In genomic region chr3:108856386-108857123, GRCm38 (mm10) we compare ENCODE assay signal across 8 mouse cellular contexts. TPM values are rescaled to one million over a fixed set of nuclear protein-coding genes. Genes with fewer than 3 reads are reported as not detected.
DNase-seq lines count a peak whose midpoint lies in the region; ATAC-seq and TF ChIP-seq lines count a peak whose summit lies in the region.

No protein-coding gene starts in this region.

- no peak overlapping the region; the same call in 1 of the 2 replicates for H3K9ac ChIP-seq in embryonic facial prominence, embryonic 15.5 days
- H3K9ac ChIP-seq in liver, postnatal 0 days (replicated peaks) = no peak overlapping the region

- no peak; the same call in 1 of the 2 replicates for TF ChIP-seq EP300 in liver, postnatal 0 days (IDR thresholded peaks at IDR 0.05; ENCODE audit: low read depth)

- H3K27me3 ChIP-seq in embryonic facial prominence, embryonic 15.5 days = no peaks in the 10 kb centered on the region
- H3K27me3 ChIP-seq in liver, postnatal 0 days (ENCODE audit: insufficient read depth, low read length) = no peaks in the 10 kb centered on the region

- peak; percentile 13 for DNase-seq in left cerebral cortex, postnatal 4 days
- no peak for DNase-seq in left cerebral cortex, adult 8-10 months (ENCODE audit: low spot score in 2 of 2)
- peak; percentile 57 for DNase-seq in WW6 (ENCODE audit: low read depth, low spot score)
- DNase-seq in liver, postnatal 0 days = peak; percentile 32
- DNase-seq in thymus, postnatal 14 days = peak; percentile 69
- no peak for DNase-seq in urinary bladder, adult 18-20 months (ENCODE audit: low spot score in 2 of 2)
- no peak for DNase-seq in layer of hippocampus, postnatal 10 days (ENCODE audit: low spot score in 2 of 2)

- no peak for ATAC-seq in embryonic facial prominence, embryonic 15.5 days (ENCODE audit: insufficient number of reproducible peaks, low FRiP score, low TSS enrichment, low read depth)
- ATAC-seq in liver, postnatal 0 days = no peak

- no peak overlapping the region for H3K4me2 ChIP-seq in embryonic facial prominence, embryonic 15.5 days (replicated peaks)
- H3K4me2 ChIP-seq in liver, postnatal 0 days (ENCODE audit: low read depth, low read length) = no peak overlapping the region

- intact Hi-C loops in left cerebral cortex, postnatal 4 days (cut with DNase I) = no loop called here

- 41% methylated on average over 8 of the region's 8 CpGs for WGBS in embryonic facial prominence, embryonic 15.5 days
- WGBS in liver, postnatal 0 days (ENCODE audit: insufficient replicate concordance) = 67% methylated on average over 8 of the region's 8 CpGs

- H3K4me3 ChIP-seq in embryonic facial prominence, embryonic 15.5 days (replicated peaks) = no peak overlapping the region
- no peak overlapping the region for H3K4me3 ChIP-seq in liver, postnatal 0 days (ENCODE audit: low read depth, low read length)

- no peaks in the 10 kb centered on the region for H3K36me3 ChIP-seq in embryonic facial prominence, embryonic 15.5 days
- H3K36me3 ChIP-seq in liver, postnatal 0 days (replicated peaks; ENCODE audit: insufficient read depth, low read length) = no peaks in the 10 kb centered on the region

- peak; percentile 60 for TF ChIP-seq CTCF in liver, postnatal 0 days (IDR thresholded peaks at IDR 0.05; ENCODE audit: low read depth)

- no peaks in the 10 kb centered on the region for H3K9me3 ChIP-seq in embryonic facial prominence, embryonic 15.5 days (replicated peaks)
- H3K9me3 ChIP-seq in liver, postnatal 0 days (ENCODE audit: low read length) = no peaks in the 10 kb centered on the region

- peak overlapping the region; percentile 76 for H3K27ac ChIP-seq in embryonic facial prominence, embryonic 15.5 days (replicated peaks)
- H3K27ac ChIP-seq in liver, postnatal 0 days (ENCODE audit: low read depth) = no peak overlapping the region

- H3K4me1 ChIP-seq in embryonic facial prominence, embryonic 15.5 days = peaks cover 49% of the 10 kb centered on the region
- H3K4me1 ChIP-seq in liver, postnatal 0 days (ENCODE audit: insufficient read depth) = no peaks in the 10 kb centered on the region

RNA-seq across cellular contexts. Expression of gene Stxbp3, which starts 16.2 kb away (rescaled TPM):
- 10 to 100 TPM; 10.6 to 12.2 TPM for total RNA-seq in left cerebral cortex, postnatal 4 days (2021)
- 10 to 100 TPM; 25.3 to 32.4 (median 28.7) TPM for total RNA-seq in left cerebral cortex, adult 8-10 months (2022)
- polyA plus RNA-seq in embryonic facial prominence, embryonic 15.5 days (2015; fragmentation: Nextera tagmentation; extraction: Ambion mirVana) = 42.1 and 44.0 TPM in 2 replicates
- 18.1 and 19.3 TPM in 2 replicates for polyA plus RNA-seq in liver, postnatal 0 days (2015; fragmentation: Nextera tagmentation; extraction: Ambion mirVana)
- total RNA-seq in layer of hippocampus, postnatal 10 days (2021) = 10 to 100 TPM; 17.9 to 22.6 TPM

RNA-seq across cellular contexts. Expression of gene Fndc7, which starts 33.3 kb away (rescaled TPM):
- total RNA-seq in left cerebral cortex, postnatal 4 days (2021) = under 1 TPM in 1 of 2 experiments, not detected in 1; 0.14 TPM
- under 1 TPM; 0.11 to 0.35 (median 0.14) TPM for total RNA-seq in left cerebral cortex, adult 8-10 months (2022)
- 0.70 and 0.94 TPM in 2 replicates for polyA plus RNA-seq in embryonic facial prominence, embryonic 15.5 days (2015; fragmentation: Nextera tagmentation; extraction: Ambion mirVana)
- 0.06 and 0.09 TPM in 2 replicates for polyA plus RNA-seq in liver, postnatal 0 days (2015; fragmentation: Nextera tagmentation; extraction: Ambion mirVana)
- total RNA-seq in layer of hippocampus, postnatal 10 days (2021) = under 1 TPM in 1 of 2 experiments, not detected in 1; 0.07 TPM

RNA-seq across cellular contexts. Expression of gene Prpf38b, which starts 55.0 kb away (rescaled TPM):
- total RNA-seq in left cerebral cortex, postnatal 4 days (2021) = 10 to 100 TPM; 49.4 to 57.6 TPM
- 10 to 100 TPM; 34.9 to 45.6 (median 40.1) TPM for total RNA-seq in left cerebral cortex, adult 8-10 months (2022)
- polyA plus RNA-seq in embryonic facial prominence, embryonic 15.5 days (2015; fragmentation: Nextera tagmentation; extraction: Ambion mirVana) = 78.5 and 85.1 TPM in 2 replicates
- 21.5 and 23.9 TPM in 2 replicates for polyA plus RNA-seq in liver, postnatal 0 days (2015; fragmentation: Nextera tagmentation; extraction: Ambion mirVana)
- 10 to 100 TPM; 49.6 to 58.4 TPM for total RNA-seq in layer of hippocampus, postnatal 10 days (2021)

Comparison
In these comparisons a context has a peak if more than half of its experiments do, and no peak if none do; other contexts are left out.
1. DNase-seq: peak in left cerebral cortex, postnatal 4 days (single experiment), WW6 (single experiment), liver, postnatal 0 days (single experiment) and thymus, postnatal 14 days (single experiment); none in left cerebral cortex, adult 8-10 months (0 of 2), urinary bladder, adult 18-20 months (0 of 2) and layer of hippocampus, postnatal 10 days (0 of 2).